9 mouse cellular contexts compared by ENCODE assay signal in genomic region chr12:82166101-82166571, GRCm38 (mm10). TPM values are rescaled to one million over a fixed set of nuclear protein-coding genes. Genes with fewer than 3 reads are reported as not detected.
DNase-seq lines count a peak whose midpoint lies in the region; ATAC-seq lines count a peak whose summit lies in the region.
"Had no signal": no experiment of that assay in that cellular context is flagged by ENCODE, and none has a peak within 500 bp of the region (broad histone marks: within the 10 kb centered on the region; RNA-seq: fewer than 3 reads in every experiment).

No protein-coding gene starts in this region.

- H3K27ac ChIP-seq in heart, embryonic 13.5 days (replicated peaks): no peak overlapping the region
- H3K27ac ChIP-seq in intestine, embryonic 16.5 days (ENCODE audit: low read length): no peak overlapping the region
- H3K27ac ChIP-seq in neural tube, embryonic 14.5 days (ENCODE audit: low read depth, low read length): no peak overlapping the region

- H3K4me3 ChIP-seq in heart, embryonic 13.5 days: no peak overlapping the region; the same call in 1 of the 2 replicates
- no peak overlapping the region; the same call in 1 of the 2 replicates for H3K4me3 ChIP-seq in intestine, embryonic 16.5 days (ENCODE audit: low read length)
- H3K4me3 ChIP-seq in neural tube, embryonic 14.5 days (ENCODE audit: low read depth, low read length): no peak overlapping the region

- H3K36me3 ChIP-seq in heart, embryonic 13.5 days: no peaks in the 10 kb centered on the region
- no peaks in the 10 kb centered on the region for H3K36me3 ChIP-seq in intestine, embryonic 16.5 days (ENCODE audit: control insufficient read depth, insufficient read depth, low read length)
- H3K36me3 ChIP-seq in neural tube, embryonic 14.5 days (ENCODE audit: control insufficient read depth, insufficient read depth, low read length): no peaks in the 10 kb centered on the region

- peak overlapping the region; percentile 46 for H3K4me2 ChIP-seq in heart, embryonic 13.5 days
- peak overlapping the region; percentile 29 for H3K4me2 ChIP-seq in intestine, embryonic 16.5 days (ENCODE audit: low read depth, low read length)
- H3K4me2 ChIP-seq in neural tube, embryonic 14.5 days (ENCODE audit: low read depth, low read length): peak overlapping the region; percentile 21; the same call in 1 of the 2 replicates

- no peak for ATAC-seq in heart, embryonic 13.5 days (ENCODE audit: extremely low read depth, insufficient number of reproducible peaks, low FRiP score, low TSS enrichment)
- ATAC-seq in intestine, embryonic 16.5 days: peak; percentile 23; the same call in 1 of the 2 replicates
- ATAC-seq in neural tube, embryonic 14.5 days (ENCODE audit: low read depth): no peak

- H3K9ac ChIP-seq in heart, embryonic 13.5 days: peak overlapping the region; percentile 66
- H3K9ac ChIP-seq in intestine, embryonic 16.5 days (ENCODE audit: low read depth, low read length): no peak overlapping the region
- H3K9ac ChIP-seq in neural tube, embryonic 14.5 days (replicated peaks; ENCODE audit: low read depth, low read length): no peak overlapping the region

- no peaks in the 10 kb centered on the region for H3K27me3 ChIP-seq in heart, embryonic 13.5 days (replicated peaks)
- H3K27me3 ChIP-seq in intestine, embryonic 16.5 days (replicated peaks; ENCODE audit: control insufficient read depth, insufficient read depth, low read length): no peaks in the 10 kb centered on the region
- no peaks in the 10 kb centered on the region for H3K27me3 ChIP-seq in neural tube, embryonic 14.5 days (ENCODE audit: control insufficient read depth, insufficient read depth, low read length)
- H3K27me3 ChIP-seq: CH12.LX had no signal

- 35% methylated on average over 14 of the region's 14 CpGs for WGBS in heart, embryonic 13.5 days
- 32% methylated on average over 14 of the region's 14 CpGs for WGBS in intestine, embryonic 16.5 days
- 20% methylated on average over 14 of the region's 14 CpGs for WGBS in neural tube, embryonic 14.5 days

- DNase-seq in heart, adult 18-20 months: no peak
- DNase-seq in embryo, embryonic 11 days: peak; percentile 59
- no peak for DNase-seq in cerebellum, postnatal 14 days
- DNase-seq in gastrocnemius, postnatal 10 days: no peak
- no peak for DNase-seq in cerebellum, postnatal 25 days

- peaks cover 13% of the 10 kb centered on the region for H3K4me1 ChIP-seq in heart, embryonic 13.5 days
- H3K4me1 ChIP-seq in intestine, embryonic 16.5 days (ENCODE audit: control insufficient read depth, insufficient read depth, low read length): peaks cover 6% of the 10 kb centered on the region; the same call in 1 of the 2 replicates
- peaks cover 12% of the 10 kb centered on the region; the same call in 1 of the 2 replicates for H3K4me1 ChIP-seq in neural tube, embryonic 14.5 days (ENCODE audit: control insufficient read depth, insufficient read depth, low read length)

- H3K9me3 ChIP-seq in heart, embryonic 13.5 days: no peaks in the 10 kb centered on the region
- no peaks in the 10 kb centered on the region for H3K9me3 ChIP-seq in intestine, embryonic 16.5 days (ENCODE audit: control insufficient read depth, low read length)
- H3K9me3 ChIP-seq in neural tube, embryonic 14.5 days (ENCODE audit: control insufficient read depth, low read length): no peaks in the 10 kb centered on the region

RNA-seq across cellular contexts. Expression of gene Sipa1l1, which starts 3.0 kb away (rescaled TPM):
- polyA plus RNA-seq in heart, embryonic 13.5 days (2015; fragmentation: Nextera tagmentation; extraction: Ambion mirVana): 19.9 and 22.2 TPM in 2 replicates
- total RNA-seq in heart, adult 18-20 months (2021): 10 to 100 TPM in 1 of 2 experiments, 1 to 10 TPM in 1; 8.4 to 10.5 TPM
- polyA plus RNA-seq in intestine, embryonic 16.5 days (2015; fragmentation: Nextera tagmentation; extraction: Ambion mirVana): 20.1 and 21.2 TPM in 2 replicates
- polyA plus RNA-seq in neural tube, embryonic 14.5 days (2014; fragmentation: Nextera tagmentation; extraction: Ambion mirVana): 14.2 and 17.2 TPM in 2 replicates
- total RNA-seq in gastrocnemius, postnatal 10 days (2021): 10 to 100 TPM; 16.7 to 20.6 TPM
